ENCODE assay signal across 8 mouse cellular contexts in genomic region chr5:35893093-35893804, GRCm38 (mm10). TPM values are rescaled to one million over a fixed set of nuclear protein-coding genes. Genes with fewer than 3 reads are reported as not detected.
DNase-seq lines count a peak whose midpoint lies in the region; ATAC-seq and TF ChIP-seq lines count a peak whose summit lies in the region.

Gene Afap1 (plus strand): TSS chr5:35893319.

- H3K4me3 ChIP-seq in bone marrow macrophage, adult 2 months (ENCODE audit: insufficient read depth, low read length) = peak within 1 kb of the TSS; percentile 49
- H3K4me3 ChIP-seq in embryonic facial prominence, embryonic 15.5 days (replicated peaks) = peak within 1 kb of the TSS; percentile 93
- peak within 1 kb of the TSS; percentile 71 for H3K4me3 ChIP-seq in limb, embryonic 12.5 days (replicated peaks)
- H3K4me3 ChIP-seq in midbrain, embryonic 14.5 days (replicated peaks; ENCODE audit: low read depth, low read length) = peak within 1 kb of the TSS; percentile 99

- H3K4me2 ChIP-seq in embryonic facial prominence, embryonic 15.5 days (replicated peaks) = peak within 1 kb of the TSS; percentile 87
- peak within 1 kb of the TSS; percentile 97 for H3K4me2 ChIP-seq in limb, embryonic 12.5 days
- peak within 1 kb of the TSS; percentile 90 for H3K4me2 ChIP-seq in midbrain, embryonic 14.5 days (ENCODE audit: low read length)

- peaks cover 3% of the 10 kb centered on the region; the same call in 1 of the 2 replicates for H3K4me1 ChIP-seq in bone marrow macrophage, adult 2 months (ENCODE audit: control insufficient read depth, insufficient read depth, low read length)
- peaks cover 47% of the 10 kb centered on the region for H3K4me1 ChIP-seq in embryonic facial prominence, embryonic 15.5 days
- H3K4me1 ChIP-seq in limb, embryonic 12.5 days (replicated peaks) = peaks cover 16% of the 10 kb centered on the region
- peaks cover 32% of the 10 kb centered on the region for H3K4me1 ChIP-seq in midbrain, embryonic 14.5 days (ENCODE audit: control insufficient read depth, insufficient read depth, low read length)

- ATAC-seq in embryonic facial prominence, embryonic 15.5 days (ENCODE audit: insufficient number of reproducible peaks, low FRiP score, low TSS enrichment, low read depth) = peak; percentile 94
- peak; percentile 93 for ATAC-seq in limb, embryonic 12.5 days (ENCODE audit: insufficient number of reproducible peaks, insufficient read depth, low FRiP score, low TSS enrichment, low read depth)
- ATAC-seq in midbrain, embryonic 14.5 days (ENCODE audit: low FRiP score, low TSS enrichment) = peak; percentile 94

- no peaks in the 10 kb centered on the region for H3K9me3 ChIP-seq in embryonic facial prominence, embryonic 15.5 days (replicated peaks)
- no peaks in the 10 kb centered on the region for H3K9me3 ChIP-seq in limb, embryonic 12.5 days
- no peaks in the 10 kb centered on the region for H3K9me3 ChIP-seq in midbrain, embryonic 14.5 days (ENCODE audit: control insufficient read depth, low read length)

- peak; percentile 99 for DNase-seq in 3134 (ENCODE audit: extremely low read depth, insufficient read length, low spot score)
- peak; percentile 99 for DNase-seq in heart, adult 8-10 months (ENCODE audit: low spot score)
- DNase-seq in kidney, adult 8-10 months = peak; percentile 99 to 100
- DNase-seq in midbrain, embryonic 14.5 days = peak; percentile 100
- peak; percentile 83 for DNase-seq in spleen, adult 12 weeks (ENCODE audit: low spot score)

- TF ChIP-seq POLR2A in bone marrow macrophage, adult 2 months (IDR thresholded peaks at IDR 0.05; ENCODE audit: borderline replicate concordance, low read depth, low read length) = no peak

- 1% methylated on average over 49 of the region's 49 CpGs for WGBS in embryonic facial prominence, embryonic 15.5 days
- under 1% methylated on average over 49 of the region's 49 CpGs for WGBS in limb, embryonic 12.5 days
- under 1% methylated on average over 49 of the region's 49 CpGs for WGBS in midbrain, embryonic 14.5 days

- no peak for TF ChIP-seq CTCF in bone marrow macrophage, adult 2 months (IDR thresholded peaks at IDR 0.05; ENCODE audit: low read depth, low read length)

- H3K36me3 ChIP-seq in embryonic facial prominence, embryonic 15.5 days = no peaks in the 10 kb centered on the region
- H3K36me3 ChIP-seq in limb, embryonic 12.5 days = no peaks in the 10 kb centered on the region
- no peaks in the 10 kb centered on the region for H3K36me3 ChIP-seq in midbrain, embryonic 14.5 days (ENCODE audit: control insufficient read depth, insufficient read depth, low read length)

- peak within 1 kb of the TSS; percentile 87 for H3K9ac ChIP-seq in embryonic facial prominence, embryonic 15.5 days
- peak within 1 kb of the TSS; percentile 81 for H3K9ac ChIP-seq in limb, embryonic 12.5 days (replicated peaks)
- H3K9ac ChIP-seq in midbrain, embryonic 14.5 days (replicated peaks; ENCODE audit: low read length) = peak within 1 kb of the TSS; percentile 84

- 0 out of 2 replicates have a peak, but pooled peaks cover 3% of the 10 kb centered on the region for H3K27me3 ChIP-seq in embryonic facial prominence, embryonic 15.5 days
- 0 out of 2 replicates have a peak, but pooled peaks cover 4% of the 10 kb centered on the region for H3K27me3 ChIP-seq in limb, embryonic 12.5 days
- no peaks in the 10 kb centered on the region for H3K27me3 ChIP-seq in midbrain, embryonic 14.5 days (ENCODE audit: control insufficient read depth, insufficient read depth, low read length)

- H3K27ac ChIP-seq in bone marrow macrophage, adult 2 months (ENCODE audit: insufficient read depth, low read depth, low read length) = no peak within 1 kb of the TSS
- H3K27ac ChIP-seq in embryonic facial prominence, embryonic 15.5 days (replicated peaks) = peak within 1 kb of the TSS; percentile 81
- peak within 1 kb of the TSS; percentile 54 for H3K27ac ChIP-seq in limb, embryonic 12.5 days
- H3K27ac ChIP-seq in midbrain, embryonic 14.5 days (replicated peaks; ENCODE audit: low read depth, low read length) = peak within 1 kb of the TSS; percentile 89

RNA-seq across cellular contexts. Expression of gene Afap1, which starts in this region (rescaled TPM):
- polyA plus RNA-seq in bone marrow macrophage, adult 2 months (2012; ENCODE audit: insufficient read depth, insufficient read length, missing spikeins) = 0.95 and 2.0 TPM in 2 replicates
- 24.6 and 25.6 TPM in 2 replicates for polyA plus RNA-seq in embryonic facial prominence, embryonic 15.5 days (2015; fragmentation: Nextera tagmentation; extraction: Ambion mirVana)
- total RNA-seq in heart, adult 8-10 months (2022) = 10 to 100 TPM; 16.3 to 21.5 (median 20.7) TPM
- polyA plus RNA-seq in limb, embryonic 12.5 days (2016; fragmentation: Nextera tagmentation; extraction: Ambion mirVana) = 15.4 and 16.6 TPM in 2 replicates
- polyA plus RNA-seq in midbrain, embryonic 14.5 days (2014; fragmentation: Nextera tagmentation; extraction: Ambion mirVana) = 64.6 and 81.8 TPM in 2 replicates

Comparison
In these comparisons a context has a peak if more than half of its experiments do, and no peak if none do; other contexts are left out.
1. H3K4me3 ChIP-seq: peak in every context shown above with its lines; median percentile 99 in midbrain, embryonic 14.5 days; 93 in embryonic facial prominence, embryonic 15.5 days; 71 in limb, embryonic 12.5 days; 49 in bone marrow macrophage, adult 2 months.